Mouse (Mus musculus) liver, adult 2 months (tissue): ENCODE measurements around the gene Zfp979. TPM values are rescaled to one million over a fixed set of nuclear protein-coding genes. Genes with fewer than 3 reads are reported as not detected.

ENCODE experiments used
- DNase-seq: peaks from one replicate; pipeline ENCODE4 v3.0.0-alpha.2; 2011; ENCODE audit warnings: low read depth, low spot score; ENCODE audit errors: extremely low read depth
- H3K27ac ChIP-seq: fragments of 200-500 bp; replicated peaks from 2 replicates; pipeline ENCODE4 v1.5.1; 2012; ENCODE audit warnings: low read depth, mild to moderate bottlenecking, control low read depth, inconsistent platforms, low read length; ENCODE audit not compliant: insufficient read depth
- H3K27me3 ChIP-seq: fragments of 200-500 bp; 2 replicates; pipeline ENCODE4 v1.6.1; 2012; ENCODE audit warnings: mild to moderate bottlenecking, moderate library complexity, low read length, inconsistent platforms; ENCODE audit not compliant: control insufficient read depth, insufficient read depth
- H3K36me3 ChIP-seq: fragments of 200-500 bp; 2 replicates; pipeline ENCODE4 v1.6.1; 2012; ENCODE audit warnings: low read length, inconsistent platforms; ENCODE audit not compliant: control insufficient read depth, insufficient read depth
- H3K4me1 ChIP-seq: fragments of 200-500 bp; 2 replicates; pipeline ENCODE4 v1.6.1; 2011; ENCODE audit warnings: low read length; ENCODE audit not compliant: control insufficient read depth, insufficient read depth
- H3K4me3 ChIP-seq: fragments of 200-500 bp; 2 replicates; pipeline ENCODE4 v1.5.1; 2011; ENCODE audit warnings: low read depth, mild to moderate bottlenecking, control low read depth, low read length, moderate library complexity; ENCODE audit not compliant: insufficient read depth
- H3K79me2 ChIP-seq: fragments of 200-500 bp; 2 replicates; pipeline ENCODE4 v1.6.1; 2012; ENCODE audit warnings: inconsistent platforms, mild to moderate bottlenecking, low read length, moderate library complexity; ENCODE audit not compliant: control insufficient read depth, insufficient read depth
- H3K9ac ChIP-seq: fragments of 200-500 bp; 2 replicates; pipeline ENCODE4 v1.6.1; 2012; ENCODE audit warnings: low read depth, mild to moderate bottlenecking, control low read depth, inconsistent platforms, low read length
- CTCF ChIP-seq: fragments of 200-500 bp; IDR thresholded peaks from 2 replicates; pipeline ENCODE4 v1.5.1; 2011; ENCODE audit warnings: low read depth, low read length, control low read depth
- POLR2A ChIP-seq: fragments of 200-500 bp; IDR thresholded peaks from 2 replicates; pipeline ENCODE4 v1.6.1; 2011; ENCODE audit warnings: low read length, control low read depth; ENCODE audit not compliant: insufficient read depth; ENCODE audit errors: extremely low read depth
- WGBS: fragments of 180-500 bp; shearing (Covaris S2); methylation state at CpG from one replicate; pipeline ENCODE4 v1.1.7; 2018; 5-methylcytosine and 5-hydroxymethylcytosine counted together
- polyA plus RNA-seq: library from polyadenylated mRNA; depleted of rRNA; stranded (reverse); fragments of >200 nt; gene quantifications from 2 replicates; pipeline ENCODE4 v1.2.3, GENCODE M21; 2012; rRNA removed
- total RNA-seq: library from RNA; depleted of rRNA; stranded (reverse); fragments of >200 nt; gene quantifications from 2 replicates; pipeline ENCODE4 v1.2.3, GENCODE M21; 2014; rRNA removed

The Zfp979 gene
- total and polyA plus RNA-seq, 2 experiments = 0.09 TPM; not detected in 1

DNA sequence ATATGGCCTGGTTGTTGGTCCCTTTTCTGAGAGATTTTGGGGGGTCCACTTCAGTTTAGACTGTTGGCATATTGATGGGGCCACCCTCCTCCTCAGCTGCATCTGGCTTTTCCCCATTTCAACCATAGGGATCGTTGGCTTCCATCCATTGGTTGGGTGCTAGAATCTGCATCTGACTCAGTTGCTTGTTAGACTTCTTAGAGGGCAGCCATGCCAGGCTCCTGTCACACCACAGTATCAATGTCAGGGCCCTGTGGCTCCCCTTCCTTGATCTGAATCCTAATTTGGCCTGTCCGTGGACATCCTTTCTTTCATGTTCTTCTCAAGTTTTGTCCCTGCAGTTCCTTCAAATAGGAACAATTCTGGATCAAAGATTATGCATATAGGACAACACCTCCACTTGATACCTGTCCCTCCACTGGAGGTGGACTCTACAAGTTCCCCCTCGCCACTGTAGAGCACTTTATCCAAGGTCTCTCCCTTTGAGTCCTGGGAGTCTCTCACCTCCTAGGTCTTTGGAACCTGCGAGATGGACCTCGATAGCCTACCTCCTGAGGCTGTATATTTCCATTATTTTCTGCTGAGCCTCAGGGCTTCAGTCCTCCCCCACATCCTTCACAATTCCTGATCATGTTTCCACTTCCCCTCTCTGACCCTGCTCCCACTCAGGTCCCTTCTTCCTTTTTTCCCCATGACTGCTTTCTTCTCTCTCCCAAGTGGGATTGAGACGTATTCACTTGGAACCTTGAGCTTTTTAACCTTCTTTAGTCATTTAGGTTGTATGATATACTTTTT, 76.7 kb downstream of the Zfp979 start:
- no peak overlapping the region for H3K4me3 ChIP-seq
- H3K27ac ChIP-seq = no peak overlapping the region
- no peaks in the 10 kb centered on the region for H3K79me2 ChIP-seq
- no peaks in the 10 kb centered on the region for H3K36me3 ChIP-seq
- 66% methylated on average over 6 of the region's 6 CpGs for WGBS
- no peaks in the 10 kb centered on the region for H3K27me3 ChIP-seq
- no peaks in the 10 kb centered on the region for H3K4me1 ChIP-seq
- TF ChIP-seq POLR2A (no peak), CTCF (no peak)
- no peak for DNase-seq
- H3K9ac ChIP-seq = no peak overlapping the region

Other genes starting within 250 kb of the Zfp979 start
- 1.3 and 3.1 TPM in 2 replicates for gene Zfp982, start 150.1 kb downstream of the Zfp979 start, total RNA-seq
- 0.07 and 0.13 TPM in 2 replicates for gene Zfp982, start 150.1 kb downstream of the Zfp979 start, polyA plus RNA-seq
- gene Gm16503, start 102.3 kb downstream of the Zfp979 start, total RNA-seq = not detected in 2 replicates
- not detected in 2 replicates for gene Gm16503, start 102.3 kb downstream of the Zfp979 start, polyA plus RNA-seq
- gene Zfp985, start 89.2 kb downstream of the Zfp979 start, total RNA-seq = not detected in 2 replicates
- gene Zfp985, start 89.2 kb downstream of the Zfp979 start, polyA plus RNA-seq = not detected in 2 replicates
- not detected in 2 replicates for gene Zfp534, start 60.0 kb upstream of the Zfp979 start, total RNA-seq
- not detected in 2 replicates for gene Zfp534, start 60.0 kb upstream of the Zfp979 start, polyA plus RNA-seq
- 1.6 and 2.6 TPM in 2 replicates for gene Zfp984, start 167.3 kb upstream of the Zfp979 start, total RNA-seq
- 0.05 and 0.20 TPM in 2 replicates for gene Zfp984, start 167.3 kb upstream of the Zfp979 start, polyA plus RNA-seq
- gene Zfp933, start 205.9 kb upstream of the Zfp979 start, total RNA-seq = 3.8 and 4.9 TPM in 2 replicates
- gene Zfp933, start 205.9 kb upstream of the Zfp979 start, polyA plus RNA-seq = 0.56 and 0.61 TPM in 2 replicates
- gene Miip, start 226.3 kb upstream of the Zfp979 start, total RNA-seq = 11.4 and 12.1 TPM in 2 replicates
- 28.4 and 44.3 TPM in 2 replicates for gene Miip, start 226.3 kb upstream of the Zfp979 start, polyA plus RNA-seq
- 3.0 and 3.5 TPM in 2 replicates for gene Fv1, start 226.5 kb upstream of the Zfp979 start, total RNA-seq
- 0.57 and 0.61 TPM in 2 replicates for gene Fv1, start 226.5 kb upstream of the Zfp979 start, polyA plus RNA-seq